Mouse (Mus musculus): ENCODE measurements around the gene Art2b. TPM values are rescaled to one million over a fixed set of nuclear protein-coding genes. Genes with fewer than 3 reads are reported as not detected.
"Not testable (repeated sequence)": the region's sequence is repeated elsewhere in the genome, so short reads cannot be mapped to it uniquely, and the experiment has no call there.

Gene Art2b
- polyA plus RNA-seq, 1 experiment from 2014 or later: not detected

DNA sequence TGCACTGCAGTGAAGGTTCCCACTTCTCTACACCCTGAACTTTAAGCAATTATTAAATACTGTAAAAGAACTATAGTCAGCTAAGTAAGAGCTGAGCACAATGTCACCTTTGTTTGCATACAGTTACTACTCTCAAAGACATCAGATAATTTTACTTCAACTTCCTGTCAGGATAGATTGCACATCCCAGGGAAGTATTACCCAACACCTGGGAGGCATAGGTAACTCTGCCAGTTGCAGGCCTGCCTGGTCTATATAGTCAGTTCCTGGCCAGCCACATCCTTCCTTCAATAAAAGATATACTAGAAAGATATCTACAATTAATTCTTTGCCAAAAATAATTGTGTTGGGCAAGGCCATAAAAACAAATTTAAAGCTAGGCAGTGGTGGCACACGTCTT is 28.0 kb downstream of the Art2b start:
- ATAC-seq (ENCODE audit: insufficient number of reproducible peaks, insufficient read depth, low FRiP score, low TSS enrichment): no peak
- H3K27ac ChIP-seq: no peak overlapping the region
- no peaks in the 10 kb centered on the region for H3K36me3 ChIP-seq
- no peak overlapping the region for H3K9ac ChIP-seq
- H3K4me2 ChIP-seq (replicated peaks): no peak overlapping the region
- 73% methylated on average over 1 of the region's 1 CpGs for WGBS
- no peaks in the 10 kb centered on the region for H3K4me1 ChIP-seq
- no peaks in the 10 kb centered on the region for H3K9me3 ChIP-seq
- no peak overlapping the region for H3K4me3 ChIP-seq
- no peaks in the 10 kb centered on the region for H3K27me3 ChIP-seq

DNA sequence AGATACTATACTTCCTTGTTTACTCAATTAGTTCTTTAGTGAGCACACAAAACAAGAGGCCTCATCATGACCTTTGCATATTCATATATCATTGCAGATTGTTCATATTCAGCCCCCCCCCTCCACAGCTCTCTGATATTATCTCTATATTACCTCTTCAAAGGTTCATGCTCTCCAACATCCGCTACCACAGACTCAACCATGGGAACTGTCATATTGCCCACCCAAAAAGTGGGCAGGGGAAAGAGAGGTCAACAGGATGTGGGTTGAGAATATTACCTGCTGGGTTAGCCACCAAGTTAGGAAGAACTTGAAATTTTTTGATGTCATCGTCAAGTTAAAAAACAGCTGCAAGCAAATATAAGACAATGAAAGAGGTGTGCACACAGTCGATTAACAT is 29.9 kb downstream of the Art2b start:
- H3K9me3 ChIP-seq; H3K27ac ChIP-seq; H3K9ac ChIP-seq; ATAC-seq (ENCODE audit: insufficient number of reproducible peaks, insufficient read depth, low FRiP score, low TSS enrichment); H3K4me3 ChIP-seq; H3K27me3 ChIP-seq; H3K4me1 ChIP-seq; H3K36me3 ChIP-seq; H3K4me2 ChIP-seq (replicated peaks): not testable (repeated sequence)
- WGBS: 89% methylated on average over 3 of the region's 3 CpGs

DNA sequence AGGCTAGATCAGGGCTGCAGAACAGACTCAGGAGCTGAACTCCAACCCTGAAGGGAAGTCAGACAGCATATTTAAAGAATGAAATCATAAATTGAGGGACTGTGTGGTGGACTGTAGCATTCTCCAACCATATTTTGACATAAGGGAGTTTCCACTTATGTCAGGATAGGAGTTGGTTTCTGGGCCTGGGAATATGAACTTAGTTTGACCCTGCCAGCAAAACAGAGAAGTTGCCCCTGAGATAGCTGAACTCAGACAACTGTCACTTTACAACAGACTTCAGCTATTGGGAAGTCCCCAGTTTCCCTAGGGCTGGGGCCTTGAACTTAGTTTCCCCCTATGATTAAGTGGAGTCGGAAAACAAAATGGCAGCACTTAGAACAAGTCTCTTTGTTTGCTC is 33.9 kb downstream of the Art2b start:
- Histone ChIP-seq H3K4me2 (replicated peaks) (no peak overlapping the region), H3K36me3 (no peaks in the 10 kb centered on the region), H3K27ac (no peak overlapping the region), H3K9me3 (no peaks in the 10 kb centered on the region), H3K4me1 (no peaks in the 10 kb centered on the region), H3K4me3 (no peak overlapping the region), H3K27me3 (no peaks in the 10 kb centered on the region), H3K9ac (no peak overlapping the region)
- no peak for ATAC-seq (ENCODE audit: insufficient number of reproducible peaks, insufficient read depth, low FRiP score, low TSS enrichment)
- 91% methylated on average over 1 of the region's 1 CpGs for WGBS

DNA sequence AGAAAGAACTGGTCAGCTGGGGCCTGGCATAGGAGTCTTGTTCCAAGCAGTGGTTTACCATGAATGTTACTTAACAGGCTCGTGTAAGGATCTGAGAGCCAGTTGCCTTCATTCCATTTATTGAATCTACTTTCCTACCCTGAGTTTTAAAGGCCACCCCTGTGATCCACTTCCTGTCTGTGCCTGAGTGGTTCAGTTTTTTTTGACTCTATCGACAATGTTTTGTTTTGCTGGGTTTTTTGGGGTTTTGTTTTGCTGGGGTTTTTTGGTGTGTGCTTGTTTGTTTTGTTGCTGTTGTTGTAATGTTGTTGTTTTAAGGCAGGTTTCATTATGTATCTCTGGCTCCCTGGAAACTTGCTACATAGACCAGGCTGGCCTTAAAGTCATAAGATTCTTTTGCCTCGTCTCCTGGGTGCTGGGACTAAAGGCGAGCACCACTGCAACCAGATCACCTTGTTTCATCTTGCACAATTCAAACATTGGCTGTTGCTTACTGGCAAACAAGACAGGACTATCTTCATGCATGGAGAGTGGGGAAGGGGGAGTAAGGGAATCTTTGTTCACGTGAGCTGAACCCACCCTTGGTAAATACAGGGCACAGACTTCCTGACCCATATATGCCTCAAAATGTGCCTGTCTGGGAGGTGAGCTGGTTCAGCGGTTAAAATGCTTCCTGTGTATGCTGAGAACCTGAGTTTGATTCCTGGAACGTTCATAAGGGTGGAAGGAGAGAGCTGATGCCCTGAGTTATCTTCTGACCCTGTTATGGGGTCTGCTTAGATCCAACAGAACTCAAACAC is 34.5 kb downstream of the Art2b start:
- Histone ChIP-seq H3K4me1 (no peaks in the 10 kb centered on the region), H3K36me3 (no peaks in the 10 kb centered on the region), H3K27me3 (no peaks in the 10 kb centered on the region), H3K27ac (no peak overlapping the region), H3K4me3 (no peak overlapping the region), H3K9ac (no peak overlapping the region), H3K4me2 (replicated peaks) (no peak overlapping the region), H3K9me3 (no peaks in the 10 kb centered on the region)
- no peak for ATAC-seq (ENCODE audit: insufficient number of reproducible peaks, insufficient read depth, low FRiP score, low TSS enrichment)
- WGBS: 61% methylated on average over 7 of the region's 7 CpGs

DNA sequence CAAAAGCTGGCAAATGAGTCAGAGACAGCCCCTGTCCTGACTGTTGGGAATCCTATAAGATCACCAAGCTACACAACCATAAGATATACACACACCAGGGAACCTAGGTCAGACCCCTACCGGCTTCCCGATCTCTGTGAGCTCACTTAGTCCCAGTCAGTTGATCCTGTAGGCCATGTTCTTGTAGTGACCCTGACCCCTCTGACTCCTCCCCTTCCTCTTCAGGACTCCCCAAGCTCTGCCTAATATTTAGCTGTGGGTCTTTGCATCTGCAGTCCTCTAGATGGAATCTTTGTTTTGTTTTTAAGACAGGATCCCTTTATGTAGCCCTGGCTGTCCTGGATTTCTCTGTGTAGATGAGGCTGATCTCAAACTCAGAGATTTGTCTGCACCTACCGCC is 36.1 kb downstream of the Art2b start:
- no peak for ATAC-seq (ENCODE audit: insufficient number of reproducible peaks, insufficient read depth, low FRiP score, low TSS enrichment)

DNA sequence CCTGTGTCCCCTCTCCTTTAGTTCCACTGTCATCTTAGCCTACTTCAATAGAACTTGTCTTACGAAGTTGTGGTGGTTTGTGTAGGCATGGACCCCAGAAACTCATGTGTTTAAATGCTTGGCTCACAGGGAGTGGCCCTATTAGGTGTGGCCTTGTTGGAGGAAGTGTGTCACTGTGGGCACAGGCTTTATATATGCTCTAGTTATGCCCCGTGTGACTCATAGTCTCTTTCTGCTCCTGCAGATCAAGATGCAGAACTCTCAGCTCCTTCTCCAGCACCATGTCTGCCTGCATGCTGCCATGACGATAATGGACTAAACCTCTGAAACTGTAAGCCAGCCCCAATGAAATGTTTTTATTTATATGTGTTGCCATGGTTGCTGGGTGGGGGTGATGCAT is 37.7 kb downstream of the Art2b start:
- no peak overlapping the region for H3K4me2 ChIP-seq (replicated peaks)
- 81% methylated on average over 3 of the region's 3 CpGs for WGBS
- H3K27ac ChIP-seq: no peak overlapping the region
- no peaks in the 10 kb centered on the region for H3K36me3 ChIP-seq
- ATAC-seq (ENCODE audit: insufficient number of reproducible peaks, insufficient read depth, low FRiP score, low TSS enrichment): no peak
- H3K4me1 ChIP-seq: no peaks in the 10 kb centered on the region
- H3K27me3 ChIP-seq: no peaks in the 10 kb centered on the region
- no peak overlapping the region for H3K4me3 ChIP-seq
- no peak overlapping the region for H3K9ac ChIP-seq
- no peaks in the 10 kb centered on the region for H3K9me3 ChIP-seq

More for the DNA sequence above, 36.1 kb downstream of the Art2b start:
- no peaks in the 10 kb centered on the region for H3K9me3 ChIP-seq
- H3K4me2 ChIP-seq (replicated peaks): no peak overlapping the region
- no peaks in the 10 kb centered on the region for H3K27me3 ChIP-seq
- H3K4me1 ChIP-seq: no peaks in the 10 kb centered on the region
- 82% methylated on average over 3 of the region's 3 CpGs for WGBS
- no peaks in the 10 kb centered on the region for H3K36me3 ChIP-seq
- no peak overlapping the region for H3K9ac ChIP-seq
- H3K4me3 ChIP-seq: no peak overlapping the region
- no peak overlapping the region for H3K27ac ChIP-seq

DNA sequence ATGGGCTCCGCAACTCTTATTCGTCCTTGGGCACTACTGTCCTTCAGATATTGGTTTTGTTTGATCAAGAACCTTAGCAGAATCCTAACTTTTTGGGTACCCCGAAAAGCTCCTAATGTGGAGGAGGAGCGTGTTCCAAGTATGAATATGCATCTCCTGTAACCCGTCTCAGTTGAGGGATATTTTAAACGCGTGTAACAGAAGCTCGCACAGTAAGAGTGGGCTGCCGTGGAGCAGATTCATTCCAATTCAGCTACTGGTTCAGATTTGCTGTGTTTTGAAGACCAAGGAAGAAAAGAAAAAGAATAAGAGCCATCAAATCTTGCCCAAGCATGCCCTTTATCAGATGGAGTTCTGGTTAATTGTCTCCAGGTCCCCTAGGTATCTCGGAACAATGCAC is 43.7 kb downstream of the Art2b start:
- no peaks in the 10 kb centered on the region for H3K27me3 ChIP-seq
- H3K36me3 ChIP-seq: no peaks in the 10 kb centered on the region
- 68% methylated on average over 10 of the region's 10 CpGs for WGBS
- H3K9me3 ChIP-seq: no peaks in the 10 kb centered on the region
- no peak overlapping the region for H3K4me3 ChIP-seq
- no peaks in the 10 kb centered on the region for H3K4me1 ChIP-seq
- H3K27ac ChIP-seq: no peak overlapping the region
- no peak overlapping the region for H3K9ac ChIP-seq
- no peak for ATAC-seq (ENCODE audit: insufficient number of reproducible peaks, insufficient read depth, low FRiP score, low TSS enrichment)
- no peak overlapping the region for H3K4me2 ChIP-seq (replicated peaks)

DNA sequence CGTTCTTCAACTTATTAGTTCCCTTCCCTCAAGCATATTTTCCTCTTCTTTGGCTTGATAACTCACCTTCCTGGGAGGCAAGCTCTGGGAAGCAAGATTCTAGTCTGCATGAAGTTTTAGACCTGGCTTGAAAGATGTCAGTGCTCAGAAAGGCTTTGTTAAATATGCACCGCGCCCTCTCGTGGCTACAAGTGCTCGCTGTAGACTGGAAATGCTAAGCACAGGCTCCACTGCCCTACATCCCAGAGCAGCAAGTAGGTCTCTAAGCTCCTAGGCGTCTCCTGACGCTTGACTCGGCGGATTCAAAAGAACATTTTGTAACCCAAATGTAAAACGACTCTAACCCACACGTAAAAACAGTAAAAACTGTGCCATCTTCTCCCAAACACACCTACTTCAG is 44.3 kb downstream of the Art2b start:
- Histone ChIP-seq H3K27me3 (no peaks in the 10 kb centered on the region), H3K27ac (no peak overlapping the region), H3K9ac (no peak overlapping the region), H3K36me3 (no peaks in the 10 kb centered on the region), H3K9me3 (no peaks in the 10 kb centered on the region), H3K4me1 (no peaks in the 10 kb centered on the region), H3K4me2 (replicated peaks) (no peak overlapping the region), H3K4me3 (no peak overlapping the region)
- 5% methylated on average over 11 of the region's 11 CpGs for WGBS
- no peak for ATAC-seq (ENCODE audit: insufficient number of reproducible peaks, insufficient read depth, low FRiP score, low TSS enrichment)

DNA sequence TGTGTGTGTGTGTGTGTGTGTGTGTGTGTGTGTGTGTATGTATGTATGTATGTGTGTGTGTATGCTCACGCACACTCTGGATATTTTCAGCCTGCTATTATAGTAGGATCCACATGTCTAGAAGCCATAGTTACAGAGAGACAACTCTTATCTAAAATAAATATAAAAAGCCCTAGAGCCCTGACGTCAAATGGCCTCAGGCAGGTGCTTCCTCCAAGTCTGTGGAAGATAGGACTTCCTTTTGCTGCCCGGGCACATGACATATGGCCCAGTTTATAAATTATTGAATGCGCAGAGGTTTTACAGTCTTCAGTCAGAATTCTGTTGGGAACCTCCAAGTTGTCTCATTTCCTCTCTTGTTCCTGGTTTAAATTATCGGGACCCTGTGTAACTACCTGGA is 44.7 kb downstream of the Art2b start:
- Histone ChIP-seq H3K9ac (no peak overlapping the region), H3K9me3 (no peaks in the 10 kb centered on the region), H3K27ac (no peak overlapping the region), H3K36me3 (no peaks in the 10 kb centered on the region), H3K4me2 (replicated peaks) (no peak overlapping the region), H3K4me1 (no peaks in the 10 kb centered on the region), H3K27me3 (no peaks in the 10 kb centered on the region), H3K4me3 (no peak overlapping the region)
- ATAC-seq (ENCODE audit: insufficient number of reproducible peaks, insufficient read depth, low FRiP score, low TSS enrichment): no peak
- WGBS: 70% methylated on average over 5 of the region's 5 CpGs

DNA sequence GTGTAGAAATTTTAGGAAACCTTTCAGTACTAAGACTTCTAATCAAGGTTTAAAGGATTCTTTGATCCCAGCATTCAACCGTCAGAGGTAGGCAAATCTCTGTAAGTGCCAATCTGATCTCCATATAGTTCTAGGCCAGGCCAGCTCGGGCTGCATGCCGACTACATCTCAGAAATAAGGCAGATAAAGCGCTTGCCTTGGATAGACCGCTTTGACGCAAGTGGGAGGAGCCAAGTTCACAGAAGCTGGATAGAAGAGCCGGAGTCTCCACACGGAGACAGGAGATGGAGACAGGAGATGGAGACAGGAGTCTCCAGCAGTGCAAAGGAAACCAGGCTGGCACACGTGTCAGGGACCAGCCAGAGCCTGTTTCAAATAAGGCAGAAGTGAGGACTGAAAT is 45.6 kb downstream of the Art2b start:
- H3K4me3 ChIP-seq: no peak overlapping the region
- ATAC-seq (ENCODE audit: insufficient number of reproducible peaks, insufficient read depth, low FRiP score, low TSS enrichment): no peak
- H3K4me2 ChIP-seq (replicated peaks): no peak overlapping the region
- no peaks in the 10 kb centered on the region for H3K36me3 ChIP-seq
- H3K9me3 ChIP-seq: no peaks in the 10 kb centered on the region
- H3K9ac ChIP-seq: no peak overlapping the region
- H3K27me3 ChIP-seq: no peaks in the 10 kb centered on the region
- H3K4me1 ChIP-seq: no peaks in the 10 kb centered on the region
- whole genome bisulfite sequencing: 48% methylated on average over 9 of the region's 9 CpGs
- H3K27ac ChIP-seq: no peak overlapping the region

DNA sequence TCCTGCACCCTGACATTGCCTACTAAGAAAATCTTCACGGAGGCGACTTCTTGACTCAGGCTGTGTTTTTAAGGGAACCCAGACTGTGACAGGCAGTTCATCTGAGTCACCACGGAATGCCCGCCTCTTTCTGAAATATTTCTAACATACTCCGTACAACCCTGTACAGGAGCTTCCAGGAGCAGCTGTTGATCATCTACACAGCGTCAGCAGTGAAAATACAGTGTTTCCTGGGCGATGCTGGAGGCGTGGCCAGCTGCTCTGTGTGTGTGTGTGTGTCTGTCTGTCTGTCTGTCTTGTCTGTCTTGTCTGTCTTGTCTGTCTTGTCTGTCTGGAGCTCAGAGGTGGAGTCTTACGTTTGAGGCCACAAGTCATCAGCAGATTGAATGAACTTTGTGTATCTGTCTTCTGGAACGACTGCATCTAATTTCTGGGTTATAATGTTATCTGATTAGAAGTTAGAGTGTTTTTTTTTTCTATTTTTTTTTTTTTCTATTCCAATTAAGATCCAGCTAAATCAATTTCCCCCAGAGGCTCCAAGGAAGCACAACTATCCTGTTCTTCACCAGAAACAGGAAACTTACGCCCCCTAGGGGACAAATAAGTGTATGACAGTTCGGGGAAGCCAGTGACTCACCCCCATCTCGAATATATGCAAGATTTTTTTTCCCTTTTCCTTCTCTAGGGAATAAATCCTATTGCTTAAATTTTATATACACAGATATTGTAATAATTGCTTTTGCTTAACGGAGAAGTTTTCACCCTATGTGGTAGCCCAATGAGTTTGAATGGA is 47.1 kb downstream of the Art2b start:
- no peaks in the 10 kb centered on the region for H3K9me3 ChIP-seq
- no peak overlapping the region for H3K9ac ChIP-seq
- no peak overlapping the region for H3K4me2 ChIP-seq (replicated peaks)
- H3K27ac ChIP-seq: no peak overlapping the region
- 51% methylated on average over 14 of the region's 14 CpGs for WGBS
- no peaks in the 10 kb centered on the region for H3K27me3 ChIP-seq
- ATAC-seq (ENCODE audit: insufficient number of reproducible peaks, insufficient read depth, low FRiP score, low TSS enrichment): no peak
- H3K4me3 ChIP-seq: no peak overlapping the region
- no peaks in the 10 kb centered on the region for H3K36me3 ChIP-seq
- no peaks in the 10 kb centered on the region for H3K4me1 ChIP-seq

DNA sequence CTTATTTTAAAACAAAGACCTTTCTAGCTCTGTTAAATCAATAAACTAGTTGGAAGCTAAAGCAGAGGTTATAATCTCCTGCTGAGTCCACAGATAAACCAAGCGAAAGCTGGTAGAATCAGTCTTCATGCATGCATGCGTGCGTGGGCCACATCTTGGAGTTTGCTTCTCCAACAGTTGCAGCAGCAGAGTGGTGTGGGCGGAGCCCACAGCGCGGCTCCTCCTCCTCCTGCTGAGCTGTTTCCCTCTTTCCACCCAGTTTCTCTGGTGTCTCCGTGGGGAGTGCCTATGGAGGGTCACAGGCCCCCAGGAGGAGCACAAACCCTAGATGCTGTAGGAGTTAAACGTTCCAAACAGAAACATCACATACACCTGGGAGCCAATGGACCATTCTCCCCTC is 47.9 kb downstream of the Art2b start:
- WGBS: 53% methylated on average over 8 of the region's 8 CpGs
- no peaks in the 10 kb centered on the region for H3K27me3 ChIP-seq
- no peak overlapping the region for H3K9ac ChIP-seq
- H3K4me3 ChIP-seq: no peak overlapping the region
- H3K9me3 ChIP-seq: no peaks in the 10 kb centered on the region
- no peaks in the 10 kb centered on the region for H3K4me1 ChIP-seq
- no peak overlapping the region for H3K4me2 ChIP-seq (replicated peaks)
- H3K36me3 ChIP-seq: no peaks in the 10 kb centered on the region
- no peak for ATAC-seq (ENCODE audit: insufficient number of reproducible peaks, insufficient read depth, low FRiP score, low TSS enrichment)
- H3K27ac ChIP-seq: no peak overlapping the region

Measured in embryonic facial prominence, embryonic 12.5 days (tissue).